Mouse (Mus musculus) spleen, adult 2 months (tissue): ENCODE results near the gene Otof. TPM values are rescaled to one million over a fixed set of nuclear protein-coding genes. Genes with fewer than 3 reads are reported as not detected.
A peak's percentile ranks its signal among the peaks of the same experiment; 100 is the strongest.

ENCODE experiments used
- DNase-seq, 2 experiments: peaks; one replicate each; pipeline versions ENCODE4 v3.0.0 to v3.0.0-alpha.2; 2012 to 2021; ENCODE audit warnings: low spot score in 2 of 2, low read depth in 1 of 2
- H3K27ac ChIP-seq: fragments of 200-500 bp; 2 replicates; pipeline ENCODE4 v1.5.1; 2012; ENCODE audit warnings: low read length, inconsistent platforms; ENCODE audit not compliant: insufficient read depth
- H3K27me3 ChIP-seq: fragments of 200-500 bp; 2 replicates; pipeline ENCODE4 v1.6.1; 2012; ENCODE audit warnings: mild to moderate bottlenecking, moderate library complexity, low read length, inconsistent platforms; ENCODE audit not compliant: control insufficient read depth, insufficient read depth
- H3K36me3 ChIP-seq: fragments of 200-500 bp; 2 replicates; pipeline ENCODE4 v1.6.1; 2012; ENCODE audit warnings: mild to moderate bottlenecking, low read length, inconsistent platforms; ENCODE audit not compliant: control insufficient read depth, insufficient read depth
- H3K4me1 ChIP-seq: fragments of 200-500 bp; 2 replicates; pipeline ENCODE4 v1.6.1; 2011; ENCODE audit warnings: inconsistent platforms; ENCODE audit not compliant: control insufficient read depth, insufficient read depth, insufficient read length
- H3K4me3 ChIP-seq: fragments of 200-500 bp; 2 replicates; pipeline ENCODE4 v1.5.1; 2011; ENCODE audit warnings: mild to moderate bottlenecking, inconsistent platforms; ENCODE audit not compliant: insufficient read depth, insufficient read length; ENCODE audit errors: extremely low read depth
- CTCF ChIP-seq: fragments of 200-500 bp; IDR thresholded peaks from 2 replicates; pipeline ENCODE4 v1.5.1; 2011; ENCODE audit warnings: mild to moderate bottlenecking, inconsistent platforms; ENCODE audit not compliant: insufficient read depth, insufficient read length, insufficient replicate concordance; ENCODE audit errors: extremely low read depth
- POLR2A ChIP-seq: fragments of 200-500 bp; IDR thresholded peaks from 2 replicates; pipeline ENCODE4 v1.6.1; 2011; ENCODE audit warnings: low read depth, low read length, inconsistent platforms
- WGBS: fragments of 180-500 bp; shearing (Covaris S2); methylation state at CpG from one replicate; pipeline ENCODE4 v1.1.7; 2018; 5-methylcytosine and 5-hydroxymethylcytosine counted together
- polyA plus RNA-seq: library from polyadenylated mRNA; depleted of rRNA; stranded (reverse); fragments of >200 nt; gene quantifications from 2 replicates; pipeline ENCODE4 v1.2.3, GENCODE M21; 2012; rRNA removed

Otof gene
- polyA plus RNA-seq, 1 experiment = 0.05 TPM

GRCm38 (mm10) chr5:30355114-30355513 lies 106.6 kb downstream of the Otof start:
- 36% methylated on average over 7 of the region's 7 CpGs for WGBS
- no peak for DNase-seq
- Histone ChIP-seq H3K4me1 (no peaks in the 10 kb centered on the region; the same call in 1 of the 2 replicates), H3K36me3 (no peaks in the 10 kb centered on the region), H3K27me3 (no peaks in the 10 kb centered on the region), H3K27ac (no peak overlapping the region), H3K4me3 (no peak overlapping the region)
- TF ChIP-seq POLR2A (no peak), CTCF (no peak)

GRCm38 (mm10) chr5:30353605-30354004 lies 108.1 kb downstream of the Otof start:
- no peaks in the 10 kb centered on the region for H3K27me3 ChIP-seq
- no peak overlapping the region for H3K27ac ChIP-seq
- H3K36me3 ChIP-seq = no peaks in the 10 kb centered on the region
- no peak overlapping the region for H3K4me3 ChIP-seq
- no peaks in the 10 kb centered on the region; the same call in 1 of the 2 replicates for H3K4me1 ChIP-seq
- TF ChIP-seq CTCF = no peak
- TF ChIP-seq POLR2A = no peak
- 65% methylated on average over 3 of the region's 3 CpGs for WGBS
- no peak for DNase-seq

- H3K27me3 ChIP-seq = no peaks in the 10 kb centered on the region
- no peak overlapping the region for H3K4me3 ChIP-seq
- TF ChIP-seq POLR2A (no peak), CTCF (no peak)
- no peaks in the 10 kb centered on the region for H3K36me3 ChIP-seq
- WGBS = 45% methylated on average over 5 of the region's 5 CpGs
- H3K4me1 ChIP-seq = no peaks in the 10 kb centered on the region
- no peak for DNase-seq
- H3K27ac ChIP-seq = no peak overlapping the region
Measured at GRCm38 (mm10) chr5:30343886-30344285, 117.8 kb downstream of the Otof start.

- DNase-seq = peak; percentile 14 to 42
- Histone ChIP-seq H3K36me3 (no peaks in the 10 kb centered on the region), H3K4me1 (no peaks in the 10 kb centered on the region), H3K4me3 (no peak overlapping the region), H3K27me3 (no peaks in the 10 kb centered on the region), H3K27ac (no peak overlapping the region)
- WGBS = 16% methylated on average over 9 of the region's 9 CpGs
- TF ChIP-seq CTCF = peak; percentile 77; the same call in 1 of the 2 replicates
- TF ChIP-seq POLR2A = no peak
Measured at GRCm38 (mm10) chr5:30343107-30343506, 118.6 kb downstream of the Otof start.

- no peaks in the 10 kb centered on the region for H3K4me1 ChIP-seq
- no peaks in the 10 kb centered on the region for H3K36me3 ChIP-seq
- 30% methylated on average over 17 of the region's 17 CpGs for WGBS
- no peak for DNase-seq
- TF ChIP-seq POLR2A (no peak), CTCF (no peak)
- H3K4me3 ChIP-seq = no peak overlapping the region
- no peak overlapping the region for H3K27ac ChIP-seq
- no peaks in the 10 kb centered on the region for H3K27me3 ChIP-seq
Measured at GRCm38 (mm10) chr5:30342601-30343015, 119.1 kb downstream of the Otof start.

GRCm38 (mm10) chr5:30341601-30342365 lies 119.9 kb downstream of the Otof start:
- no peak for DNase-seq
- 82% methylated on average over 11 of the region's 11 CpGs for WGBS

GRCm38 (mm10) chr5:30340815-30341214 lies 120.9 kb downstream of the Otof start:
- WGBS = 67% methylated on average over 5 of the region's 5 CpGs
- no peak overlapping the region for H3K4me3 ChIP-seq

More at GRCm38 (mm10) chr5:30341601-30342365, 119.9 kb downstream of the Otof start:
- Histone ChIP-seq H3K27me3 (no peaks in the 10 kb centered on the region), H3K27ac (no peak overlapping the region), H3K4me3 (no peak overlapping the region), H3K36me3 (no peaks in the 10 kb centered on the region), H3K4me1 (no peaks in the 10 kb centered on the region)
- TF ChIP-seq CTCF (no peak), POLR2A (no peak)

More at GRCm38 (mm10) chr5:30340815-30341214, 120.9 kb downstream of the Otof start:
- TF ChIP-seq CTCF (no peak), POLR2A (no peak)
- Histone ChIP-seq H3K27ac (no peak overlapping the region), H3K4me1 (no peaks in the 10 kb centered on the region), H3K27me3 (no peaks in the 10 kb centered on the region), H3K36me3 (no peaks in the 10 kb centered on the region)
- no peak for DNase-seq

Other genes starting within 250 kb of the Otof start
- gene Selenoi, start 229.4 kb downstream of the Otof start, polyA plus RNA-seq = 14.3 and 16.1 TPM in 2 replicates
- gene Drc1, start 180.5 kb downstream of the Otof start, polyA plus RNA-seq = 0.14 and 0.20 TPM in 2 replicates
- gene 1700001C02Rik, start 4.1 kb upstream of the Otof start, polyA plus RNA-seq = not detected in 2 replicates
- not detected in 2 replicates for gene Cib4, start 83.9 kb upstream of the Otof start, polyA plus RNA-seq
- gene Kcnk3, start 126.2 kb upstream of the Otof start, polyA plus RNA-seq = 7.9 and 8.6 TPM in 2 replicates
- gene Slc35f6, start 186.0 kb upstream of the Otof start, polyA plus RNA-seq = 56.6 and 78.5 TPM in 2 replicates
- 47.7 and 56.4 TPM in 2 replicates for gene Cenpa, start 204.8 kb upstream of the Otof start, polyA plus RNA-seq
- gene Dpysl5, start 249.6 kb upstream of the Otof start, polyA plus RNA-seq = 0.06 and 0.15 TPM in 2 replicates